Mouse (Mus musculus): ENCODE measurements around the gene Shisa8. TPM values are rescaled to one million over a fixed set of nuclear protein-coding genes. Genes with fewer than 3 reads are reported as not detected.
"Not testable (repeated sequence)": the region's sequence is repeated elsewhere in the genome, so short reads cannot be mapped to it uniquely, and the experiment has no call there.

Gene Shisa8
- polyA plus RNA-seq (2017; shearing (Covaris generic)): not detected

DNA sequence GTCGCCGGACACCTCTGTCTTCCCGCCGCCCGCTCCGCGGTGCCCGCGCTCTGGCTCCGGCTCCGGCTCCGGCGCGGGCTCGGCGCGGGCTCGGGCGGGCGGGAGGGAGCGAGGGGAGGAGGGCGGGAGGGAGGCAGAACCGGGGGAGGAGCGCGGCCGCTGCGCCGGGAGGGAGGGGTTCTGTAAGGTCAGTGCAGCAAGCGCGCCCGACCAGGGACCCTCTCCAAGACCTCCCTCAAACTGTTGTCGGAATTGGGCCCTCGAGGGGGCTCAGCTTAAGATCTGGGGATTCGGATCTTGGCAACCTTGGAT, at the start of gene Shisa8:
Shisa8 (minus strand) TSS at position 64 of the 312 bp plus-strand sequence.
- no peak for ATAC-seq

DNA sequence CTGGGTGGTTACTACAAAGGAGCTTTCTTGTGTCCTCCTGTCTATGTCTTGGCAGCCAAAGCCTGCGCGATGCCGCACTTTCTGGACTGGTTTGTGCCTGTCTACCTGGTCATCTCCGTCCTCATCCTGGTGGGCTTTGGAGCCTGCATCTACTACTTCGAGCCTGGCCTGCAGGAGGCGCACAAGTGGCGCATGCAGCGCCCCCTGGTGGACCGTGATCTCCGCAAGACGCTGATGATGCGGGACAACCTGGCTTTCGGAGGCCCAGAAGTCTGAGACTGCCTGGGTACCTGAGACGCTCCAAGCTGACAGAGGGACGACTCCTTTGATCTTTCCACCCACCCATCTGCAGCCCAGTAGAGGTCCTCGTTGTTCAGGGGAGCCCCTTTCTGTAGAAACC, 46.9 kb upstream of the Shisa8 start:
- ATAC-seq: no peak

DNA sequence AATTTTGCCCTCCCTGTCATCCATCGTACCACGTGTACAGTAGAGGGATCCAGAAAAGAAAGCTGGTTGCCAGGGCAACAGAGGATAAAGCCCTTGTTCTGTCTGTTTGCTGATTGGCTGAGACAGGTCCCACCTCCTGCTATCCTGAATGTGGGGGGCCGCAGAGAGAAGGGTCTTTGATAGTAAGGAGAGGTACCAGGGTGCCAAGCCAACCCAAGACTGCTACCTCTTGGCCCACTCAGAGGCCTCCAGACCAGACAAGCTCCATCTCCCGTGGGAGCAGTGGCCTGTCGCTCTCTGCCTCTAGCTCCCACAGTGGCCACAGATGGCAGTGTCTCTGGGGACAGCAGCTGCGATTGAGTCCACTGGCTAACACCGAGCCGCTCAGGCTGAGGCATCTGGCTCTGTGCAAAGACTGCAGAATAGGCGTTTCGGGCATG, 43.3 kb upstream of the Shisa8 start:
- no peak for ATAC-seq

DNA sequence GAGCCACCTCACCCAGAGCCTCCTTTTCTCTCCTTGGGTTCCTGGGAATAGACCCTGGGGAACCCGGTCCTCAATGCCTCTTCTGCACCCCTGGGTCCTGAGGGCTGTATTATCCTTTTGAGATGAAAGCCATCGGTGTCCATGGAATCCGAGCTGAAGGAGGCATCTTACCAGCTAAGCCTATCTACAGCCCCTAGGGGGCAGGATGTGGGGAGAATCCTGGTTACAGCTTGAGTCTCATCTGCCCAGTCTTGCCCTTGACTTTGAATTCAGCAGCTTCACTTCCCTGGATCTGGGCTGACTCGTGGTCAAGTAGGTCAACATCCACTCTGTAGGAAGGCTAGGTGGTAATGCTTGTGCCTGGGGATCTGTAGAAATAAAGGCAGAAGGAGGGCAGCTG, 42.6 kb upstream of the Shisa8 start:
- no peak for ATAC-seq

DNA sequence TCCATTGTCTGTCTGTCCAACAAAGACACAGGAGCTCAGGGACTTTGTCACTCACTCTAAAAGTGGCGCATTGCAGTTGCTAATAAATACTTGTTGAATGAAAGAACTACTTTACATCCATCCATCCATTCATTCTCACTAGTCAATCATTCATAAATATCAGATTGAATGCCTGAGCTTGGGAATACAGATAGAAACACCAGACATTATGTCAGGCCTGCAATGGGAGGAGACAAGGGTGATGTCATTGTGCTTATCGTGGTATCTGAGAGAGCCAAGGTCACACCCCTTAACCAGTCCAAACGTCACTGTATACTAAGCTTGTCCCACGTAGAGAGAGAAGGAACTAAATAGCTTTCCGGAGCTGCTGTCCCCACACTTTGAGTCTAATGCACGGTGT, 39.5 kb upstream of the Shisa8 start, which contains the start of gene 1500009C09Rik:
1500009C09Rik (plus strand) TSS at position 301 of the 400 bp plus-strand sequence.
- no peak for ATAC-seq

DNA sequence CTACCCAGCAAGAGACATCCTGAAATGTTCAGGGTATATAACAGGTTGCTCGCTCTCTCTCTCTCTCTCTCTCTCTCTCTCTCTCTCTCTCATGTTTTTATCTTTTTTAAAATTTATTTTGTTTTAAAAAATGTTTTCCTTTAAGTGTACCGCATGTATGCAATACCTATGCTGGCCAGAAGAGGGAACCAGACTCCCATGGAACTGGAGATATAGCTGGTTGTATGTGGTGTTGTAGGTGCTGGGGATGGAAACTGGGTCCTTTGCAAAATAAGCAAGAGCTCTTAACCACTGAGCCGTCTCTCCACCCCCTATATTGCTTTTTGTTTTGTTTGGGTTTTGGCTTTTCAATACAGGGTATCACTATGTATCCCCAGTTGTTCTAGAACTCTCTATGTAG, 39.0 kb upstream of the Shisa8 start:
- ATAC-seq: no peak

DNA sequence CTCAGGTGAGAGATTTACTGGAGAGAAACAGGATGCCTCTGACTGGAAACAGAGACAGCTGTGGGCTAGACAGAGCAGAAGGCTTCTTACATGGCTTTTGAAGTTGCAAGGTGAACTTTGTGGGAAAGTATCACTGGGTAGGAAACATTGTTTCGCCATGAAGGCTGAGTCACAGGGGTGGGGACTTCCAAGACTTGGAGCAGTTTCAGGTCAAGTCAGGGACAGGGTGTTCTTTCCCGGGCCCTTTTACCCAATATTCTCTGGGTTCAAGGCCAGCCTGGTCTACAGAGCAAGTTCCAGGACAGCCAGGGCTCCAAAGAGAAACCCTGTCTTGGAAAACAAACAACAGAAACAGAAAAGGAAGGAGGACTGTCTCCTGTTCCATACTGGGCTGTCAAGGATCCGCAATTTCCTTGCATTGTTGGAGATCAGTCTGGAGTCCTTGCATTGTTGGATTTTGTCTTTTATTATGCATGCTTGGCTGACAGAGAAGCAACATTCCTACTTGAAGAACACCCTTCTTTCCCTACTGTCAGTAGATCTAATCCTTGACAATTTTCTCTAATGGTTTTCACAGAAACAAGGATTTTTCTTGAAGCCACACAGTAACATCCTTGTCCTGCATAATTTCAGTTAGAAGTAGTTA, 34.6 kb upstream of the Shisa8 start:
- no peak for ATAC-seq

DNA sequence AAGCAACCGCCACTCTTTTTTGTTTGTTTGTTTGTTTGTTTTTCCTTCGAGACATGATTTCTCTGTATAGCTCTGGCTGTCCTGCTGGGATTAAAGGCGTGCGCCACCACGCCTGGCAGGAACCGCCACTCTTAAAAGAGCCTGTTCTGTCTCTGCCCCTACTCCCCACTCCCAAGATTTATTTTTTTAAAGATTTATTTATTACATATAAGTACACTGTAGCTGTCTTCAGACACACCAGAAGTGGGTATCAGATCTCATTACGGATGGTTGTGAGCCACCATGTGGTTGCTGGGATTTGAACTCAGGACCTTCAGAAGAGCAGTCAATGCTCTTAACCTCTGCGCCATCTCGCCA, 32.2 kb upstream of the Shisa8 start:
- ATAC-seq: not testable (repeated sequence)

DNA sequence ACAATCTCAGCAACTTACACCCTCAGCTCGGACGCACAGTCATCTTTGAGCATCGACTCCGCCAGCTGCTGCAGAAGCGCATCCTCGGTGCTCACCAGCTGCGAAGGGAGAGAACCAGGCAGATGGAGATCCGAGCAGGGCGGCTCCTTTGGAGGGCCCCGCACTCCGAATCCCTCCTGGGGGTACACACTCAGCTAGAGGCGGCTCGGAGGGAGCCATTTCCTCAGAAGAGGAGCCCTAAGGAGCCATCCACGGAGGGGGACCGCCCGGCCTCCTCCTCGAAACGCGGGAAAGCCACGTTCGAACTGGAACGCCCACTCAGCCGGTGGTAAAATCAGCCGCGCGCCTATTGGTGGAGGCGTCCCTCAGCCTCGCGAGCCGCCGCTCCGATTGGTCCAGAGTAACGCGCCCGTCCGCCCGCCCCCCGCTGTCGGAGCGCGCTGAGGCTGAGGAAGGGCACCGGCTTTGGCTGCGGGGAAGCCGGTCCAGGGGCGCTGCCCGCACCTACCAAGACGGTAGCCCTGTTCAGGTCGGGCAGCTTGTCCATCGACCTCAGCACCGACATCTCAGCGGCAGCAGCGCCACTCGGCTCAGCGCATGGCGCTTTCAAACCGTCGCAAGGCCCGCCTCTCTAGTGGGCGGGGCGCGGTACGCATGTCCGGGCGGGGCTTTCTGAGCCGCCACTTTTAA, 31.6 kb upstream of the Shisa8 start, which contains the start of gene Cenpm:
Cenpm (minus strand) TSS at position 634 of the 690 bp plus-strand sequence.
- ATAC-seq: peak; percentile 99

DNA sequence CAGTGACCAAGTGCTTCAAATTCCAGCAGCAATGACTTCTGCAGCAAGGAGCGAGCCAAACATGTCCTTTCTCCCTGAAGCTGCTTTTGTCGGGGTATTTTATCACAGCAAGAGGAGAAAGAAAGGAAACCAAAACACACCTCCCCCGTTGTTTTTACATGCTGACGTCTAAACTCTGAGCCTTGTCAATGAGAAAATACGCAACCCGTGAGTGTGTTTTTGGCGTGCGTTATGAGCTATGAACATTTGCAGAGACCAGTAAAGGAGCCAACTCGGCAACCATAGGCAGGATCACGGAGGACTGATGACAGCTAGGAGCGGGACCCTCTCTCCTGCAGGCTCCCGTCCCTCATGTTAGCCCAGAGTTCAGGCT, 31.1 kb upstream of the Shisa8 start:
- ATAC-seq: peak; percentile 3

DNA sequence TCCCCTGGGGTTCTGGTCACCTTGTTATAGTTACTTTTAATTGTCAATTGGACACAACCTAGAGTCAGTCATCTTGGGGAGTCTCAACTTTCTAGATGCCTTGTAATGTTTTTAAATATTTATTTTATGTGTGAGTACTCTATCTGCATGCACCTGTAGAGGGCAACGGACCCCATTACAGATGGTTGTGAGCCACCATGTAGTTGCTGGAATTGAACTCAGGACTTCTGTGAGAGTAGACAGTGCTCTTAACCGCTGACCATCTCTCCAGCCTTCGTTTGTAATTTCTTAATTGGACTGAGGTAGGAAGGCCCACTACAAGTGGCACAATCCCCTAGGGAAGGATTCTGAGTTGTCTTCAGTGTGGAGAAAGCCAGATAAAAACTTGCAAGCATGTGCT, 30.7 kb upstream of the Shisa8 start:
- ATAC-seq: no peak

DNA sequence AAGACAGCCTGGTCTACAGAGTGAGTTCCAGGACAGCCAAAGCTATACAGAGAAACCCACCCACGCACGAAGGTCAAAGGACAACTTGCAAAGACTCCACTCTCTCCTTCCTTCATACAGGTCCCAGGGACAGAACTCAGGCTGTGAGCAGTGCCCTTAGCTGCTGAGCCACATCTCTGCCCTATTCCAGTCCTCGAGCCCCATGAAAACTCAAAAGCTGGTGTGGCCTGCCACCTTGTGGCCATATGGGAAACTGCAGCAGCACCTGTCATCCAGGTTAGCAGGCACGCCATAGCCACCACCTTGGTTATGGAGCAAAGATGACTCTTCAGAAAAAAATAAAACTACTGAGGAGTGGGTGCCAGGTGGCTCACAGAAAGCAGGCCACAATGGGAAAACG, 23.9 kb upstream of the Shisa8 start:
- peak; percentile 87 for ATAC-seq

DNA sequence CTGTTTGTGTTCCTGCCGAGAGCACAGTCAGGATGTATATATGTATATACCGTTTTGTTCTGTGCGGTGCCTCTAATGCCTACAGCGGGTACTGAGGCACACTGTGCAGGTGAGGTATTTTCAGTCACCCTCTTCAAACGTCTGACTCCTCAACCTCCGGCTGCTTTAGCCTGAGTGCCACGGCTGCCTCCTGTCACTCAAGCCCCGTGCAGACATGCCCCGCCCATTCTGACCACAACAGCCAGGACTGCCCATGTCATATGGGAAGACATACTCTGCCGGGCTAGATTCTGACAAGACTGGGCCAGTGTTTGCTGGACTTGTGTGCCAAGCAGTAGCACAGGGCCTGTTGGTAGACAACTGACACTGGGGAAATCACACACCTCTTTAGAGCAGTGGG, 23.0 kb upstream of the Shisa8 start:
- ATAC-seq: no peak

DNA sequence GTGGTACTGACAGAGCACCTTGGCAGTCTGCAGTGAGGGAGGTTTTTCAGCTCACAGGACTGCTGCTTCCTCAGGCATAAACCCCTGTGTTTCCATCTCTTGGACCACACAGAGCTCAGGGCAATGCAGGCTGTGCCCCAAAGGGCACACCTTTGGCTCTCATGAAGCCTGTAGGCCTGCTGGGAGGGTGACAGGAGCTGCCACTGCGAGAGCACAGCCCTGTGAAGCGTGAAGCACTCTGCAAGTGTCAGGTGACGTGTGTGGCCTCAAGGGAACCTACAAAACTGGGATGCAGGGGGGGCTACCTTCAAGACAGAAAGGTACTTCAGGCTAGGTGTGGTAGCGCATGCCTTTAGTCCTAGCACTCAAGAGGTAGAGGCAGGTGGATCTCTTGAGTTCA, 20.0 kb upstream of the Shisa8 start:
- ATAC-seq: no peak

DNA sequence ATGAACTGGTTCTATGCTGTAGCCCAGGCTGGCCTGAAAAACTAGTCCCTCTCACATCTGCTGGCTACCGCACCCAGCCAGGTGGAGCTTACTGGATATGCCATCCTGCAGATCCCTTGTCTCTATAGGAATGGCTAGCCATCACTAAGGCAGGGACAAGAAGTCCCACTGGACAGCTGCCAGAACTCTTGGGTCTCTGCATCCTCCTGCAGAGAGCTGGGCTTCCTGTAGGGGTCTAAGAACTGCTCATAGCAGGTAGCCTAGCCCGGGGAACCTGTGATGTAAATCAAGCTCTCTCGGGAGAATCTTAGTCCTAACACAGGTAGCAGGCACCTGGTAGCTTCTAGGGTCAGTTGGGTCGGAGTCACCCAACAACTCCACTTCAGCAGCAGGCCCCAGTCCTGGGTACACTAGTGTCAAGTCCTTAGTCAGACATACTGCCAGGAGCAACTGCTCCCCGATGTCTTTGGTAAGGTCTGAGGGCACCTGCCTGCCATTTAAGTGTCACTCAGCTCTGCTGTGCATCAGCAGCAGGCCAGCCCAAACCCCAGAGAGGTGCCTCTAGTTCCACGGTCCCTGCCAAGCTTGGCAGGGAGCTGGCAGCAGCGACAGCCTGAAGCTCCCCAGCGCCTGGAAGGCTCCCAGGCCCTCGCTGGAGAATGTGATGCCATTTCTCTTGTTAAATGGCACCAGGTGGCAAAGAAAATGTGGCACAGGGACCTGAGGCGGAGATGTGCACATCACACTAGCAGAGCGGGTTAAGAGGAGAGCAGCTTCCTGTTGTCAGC, 19.2 kb upstream of the Shisa8 start:
- ATAC-seq: no peak

DNA sequence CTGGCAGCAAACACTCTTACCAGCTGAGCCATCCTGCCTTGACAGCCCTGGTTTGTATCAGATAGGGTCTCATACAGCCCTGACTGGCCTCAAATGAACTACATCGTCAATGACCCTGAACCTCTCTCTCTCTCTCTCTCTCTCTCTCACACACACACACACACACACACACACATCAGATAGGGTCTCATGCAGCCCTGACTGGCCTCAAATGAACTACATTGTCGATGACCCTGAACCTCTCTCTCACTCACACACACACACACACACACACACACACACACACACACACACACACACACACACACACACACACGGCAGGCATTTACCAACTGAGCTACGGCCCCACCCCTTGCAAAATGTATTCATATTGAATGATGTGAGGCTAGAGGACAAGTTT, 18.5 kb upstream of the Shisa8 start:
- ATAC-seq: no peak

DNA sequence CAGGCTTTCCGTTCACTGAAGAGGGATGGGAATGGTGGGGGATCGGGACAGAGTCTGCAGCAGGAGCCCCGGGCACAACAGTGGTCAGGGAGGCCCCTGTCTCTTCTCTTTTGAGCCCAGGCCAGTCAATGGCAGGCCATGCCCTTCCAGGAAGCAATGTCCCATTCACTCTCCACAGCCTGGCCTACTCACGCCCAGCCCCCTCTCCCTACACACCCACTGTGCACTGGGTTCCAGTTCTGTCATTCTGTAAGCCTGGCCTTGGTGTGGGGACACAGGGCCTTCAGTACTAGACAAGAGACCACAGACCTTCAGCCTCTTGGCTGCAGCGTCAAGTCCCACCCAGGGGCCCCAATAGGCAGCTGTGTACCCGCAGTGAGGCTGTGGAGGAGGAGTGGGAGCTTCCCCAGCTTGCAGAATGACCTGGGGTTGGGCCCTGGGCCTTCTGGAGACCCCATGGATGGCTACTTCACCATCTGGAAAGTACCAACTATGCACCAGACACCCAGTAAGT, 17.5 kb upstream of the Shisa8 start:
- no peak for ATAC-seq

DNA sequence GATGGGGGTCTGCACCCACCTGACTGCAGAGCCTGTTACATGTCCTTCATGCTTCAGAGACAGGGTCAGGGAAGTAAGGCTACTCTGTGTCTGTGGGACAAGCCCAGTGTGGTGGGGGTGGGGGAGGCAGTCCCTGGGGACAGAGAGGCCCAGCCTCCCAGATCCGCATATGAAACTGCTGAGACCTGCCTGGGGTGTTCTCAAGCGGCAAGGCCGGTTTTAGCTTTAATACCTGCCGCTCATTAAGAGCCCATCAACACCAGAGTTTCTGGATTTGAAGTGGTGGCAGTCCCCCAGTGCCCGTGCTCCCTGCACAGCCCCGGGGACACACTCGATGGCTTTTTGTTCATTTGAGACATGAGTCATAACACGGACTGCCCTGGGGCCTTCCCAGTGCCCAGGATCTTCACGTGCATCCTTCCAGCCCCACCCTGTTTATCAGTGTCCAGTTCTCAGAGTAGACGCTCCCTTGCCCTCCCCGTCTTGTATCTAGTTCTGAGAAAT, 17.0 kb upstream of the Shisa8 start:
- ATAC-seq: no peak

DNA sequence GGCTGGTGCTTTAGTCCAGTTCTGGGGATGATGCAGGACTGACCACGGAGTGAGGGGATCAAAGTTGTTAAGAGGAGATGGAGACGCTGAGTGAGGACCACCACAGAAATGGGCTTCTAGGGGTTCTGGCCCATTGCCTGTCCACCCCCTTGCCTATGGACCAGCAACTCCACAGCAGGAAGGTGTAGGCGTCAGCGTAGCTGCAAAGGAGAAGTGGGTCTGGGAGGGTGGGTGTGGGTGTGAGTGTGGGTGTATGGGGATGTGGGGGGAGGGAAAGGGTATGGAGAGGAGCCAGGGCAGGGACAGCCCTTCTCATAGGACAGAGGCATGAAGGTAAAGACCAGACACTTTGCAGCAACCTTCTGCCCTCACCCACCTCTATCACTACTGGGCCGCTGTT, 13.2 kb upstream of the Shisa8 start:
- no peak for ATAC-seq

DNA sequence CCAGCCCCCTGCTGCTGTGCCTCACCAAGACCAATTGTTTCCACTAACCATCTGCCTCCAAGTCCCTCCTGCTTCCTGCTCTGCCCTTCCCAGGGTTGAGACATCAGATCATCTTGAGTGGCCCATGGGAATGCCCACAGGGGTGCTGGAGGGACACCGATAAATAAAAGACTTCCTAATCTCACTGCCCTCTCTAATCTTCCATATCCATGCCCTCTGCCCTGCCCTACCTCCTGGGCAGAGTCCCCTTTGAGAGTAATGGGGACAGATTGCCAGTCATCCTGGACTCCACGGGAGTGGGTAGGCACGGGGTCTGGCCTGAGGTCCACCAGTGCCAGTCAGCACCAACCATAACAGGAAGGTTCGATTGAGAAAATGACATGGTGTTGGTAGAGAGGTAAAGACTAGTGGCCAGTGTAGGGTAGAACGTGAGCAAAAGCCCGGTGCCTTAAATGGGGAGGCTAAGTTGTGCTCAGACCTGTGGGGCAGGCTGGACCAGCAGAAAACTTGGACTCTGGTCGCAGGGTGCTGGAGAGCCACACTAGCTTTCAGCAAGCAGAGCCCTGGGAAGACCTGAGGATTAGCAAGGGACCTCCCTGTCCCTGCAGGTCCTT, 12.1 kb upstream of the Shisa8 start:
- no peak for ATAC-seq

DNA sequence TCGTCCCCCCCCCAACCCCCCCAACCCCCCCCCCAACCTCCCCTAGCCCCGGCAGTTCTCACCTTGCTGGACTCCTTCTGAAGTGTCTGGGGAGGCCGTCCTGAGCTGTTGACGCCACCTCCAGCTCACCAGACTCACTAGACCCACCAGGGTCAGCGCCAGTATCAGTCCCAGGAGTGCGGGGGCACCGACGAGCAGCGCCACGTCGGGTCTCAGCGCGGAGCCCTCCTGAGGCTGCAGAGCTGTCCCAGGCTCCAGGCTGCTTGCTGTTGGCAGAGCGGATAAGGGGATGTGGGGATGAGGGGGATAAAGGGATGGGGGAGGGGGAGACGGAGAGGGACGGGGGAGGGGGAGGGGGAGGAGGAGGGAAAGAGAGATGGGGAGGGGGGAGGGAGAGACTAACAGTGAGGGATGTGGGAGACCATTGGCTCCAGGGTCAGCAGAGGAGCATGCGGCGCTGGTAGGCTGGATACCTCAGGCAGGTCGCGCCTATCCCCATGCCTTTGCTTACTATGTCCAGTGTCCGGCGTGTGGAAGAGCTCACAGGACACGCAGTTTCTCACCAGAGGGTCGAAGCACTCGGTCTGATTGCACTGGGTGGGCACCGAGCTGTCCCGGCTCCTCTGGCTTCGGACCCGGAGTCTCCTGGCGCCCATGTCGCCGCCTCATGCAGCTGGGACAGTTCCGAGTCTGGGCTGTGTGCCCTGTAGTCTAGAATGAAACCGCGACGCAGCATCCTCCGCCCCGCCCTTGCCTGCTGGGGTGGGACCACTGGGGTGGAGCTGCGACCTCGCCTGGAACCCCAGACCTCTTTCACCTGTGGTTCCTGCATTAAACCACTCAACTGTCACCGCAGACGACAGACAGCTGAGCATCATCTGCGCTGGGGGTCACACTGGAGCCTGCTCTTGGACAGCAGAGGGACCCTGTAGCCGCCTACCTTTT, 11.3 kb upstream of the Shisa8 start, which contains the start of gene Tnfrsf13c:
Tnfrsf13c (minus strand) TSS at position 713 of the 945 bp plus-strand sequence.
- ATAC-seq: peak; percentile 75

DNA sequence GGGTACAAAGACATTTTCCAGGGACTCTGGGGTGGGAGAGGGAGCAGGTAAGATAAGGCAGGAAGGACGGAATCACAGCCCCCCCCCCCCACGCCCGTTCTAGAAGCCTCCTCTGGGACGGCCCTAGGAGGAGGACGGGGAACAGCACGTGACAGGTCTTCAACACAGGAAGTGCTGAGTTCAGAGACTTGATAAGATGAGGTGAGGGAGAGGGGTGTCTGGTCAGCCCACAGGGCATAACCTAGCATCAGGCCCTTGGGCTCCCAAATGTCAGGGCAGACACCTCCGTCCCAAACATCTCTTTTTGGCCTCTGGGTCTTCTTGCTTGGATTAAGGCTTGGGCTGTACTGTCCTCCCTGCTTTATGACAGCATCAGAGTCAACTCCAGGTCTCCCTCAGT, 10.6 kb upstream of the Shisa8 start:
- ATAC-seq: no peak

Measured in CD4-positive, CD25-positive, alpha-beta regulatory T cell, adult 4 months (primary cell).